Mouse (Mus musculus): ENCODE data around the gene Lrrc3. TPM values are rescaled to one million over a fixed set of nuclear protein-coding genes. Genes with fewer than 3 reads are reported as not detected.
"Not testable (repeated sequence)": the region's sequence is repeated elsewhere in the genome, so short reads cannot be mapped to it uniquely, and the experiment has no call there.

The Lrrc3 gene
- polyA plus RNA-seq (2014; fragmentation: Nextera tagmentation; extraction: Ambion mirVana), result 3.5 and 3.9 TPM in 2 replicates

- DNase-seq (ENCODE audit: low spot score) (peak; percentile 91), ATAC-seq (replicated peaks; ENCODE audit: low FRiP score) (peak; percentile 81)
- Histone ChIP-seq H3K4me3 (ENCODE audit: low read depth, low read length) (peak within 1 kb of the TSS; percentile 60), H3K27ac (ENCODE audit: low read depth, low read length) (no peak within 1 kb of the TSS), H3K27me3 (ENCODE audit: control insufficient read depth, insufficient read depth, low read length) (no peaks in the 10 kb centered on the region), H3K9me3 (ENCODE audit: control insufficient read depth, low read length) (no peaks in the 10 kb centered on the region), H3K4me1 (replicated peaks; ENCODE audit: control insufficient read depth, insufficient read depth, low read length) (0 out of 2 replicates have a peak, but pooled peaks cover 2% of the 10 kb centered on the region), H3K9ac (ENCODE audit: low read length) (peak within 1 kb of the TSS; percentile 66), H3K36me3 (ENCODE audit: control insufficient read depth, insufficient read depth, low read length) (no peaks in the 10 kb centered on the region), H3K4me2 (ENCODE audit: low read depth, low read length, severe bottlenecking) (peak within 1 kb of the TSS; percentile 76)
- under 1% methylated on average over 44 of the region's 46 CpGs for WGBS
These were observed at the start of gene Lrrc3 for GRCm38 (mm10) chr10:77902211-77902893. Lrrc3 (minus strand) TSS chr10:77902536.

- H3K36me3 ChIP-seq (ENCODE audit: control insufficient read depth, insufficient read depth, low read length); H3K4me3 ChIP-seq (ENCODE audit: low read depth, low read length); H3K27me3 ChIP-seq (ENCODE audit: control insufficient read depth, insufficient read depth, low read length); ATAC-seq (replicated peaks; ENCODE audit: low FRiP score); H3K27ac ChIP-seq (ENCODE audit: low read depth, low read length); H3K9ac ChIP-seq (ENCODE audit: low read length); H3K4me2 ChIP-seq (ENCODE audit: low read depth, low read length, severe bottlenecking); DNase-seq (ENCODE audit: low spot score); H3K9me3 ChIP-seq (ENCODE audit: control insufficient read depth, low read length); H3K4me1 ChIP-seq (replicated peaks; ENCODE audit: control insufficient read depth, insufficient read depth, low read length): not testable (repeated sequence)
- WGBS, result 93% methylated on average over 8 of the region's 12 CpGs
These were observed 48.1 kb upstream of the Lrrc3 start for GRCm38 (mm10) chr10:77950468-77950867.

GRCm38 (mm10) chr10:77939685-77940084 lies 37.3 kb upstream of the Lrrc3 start:
- Histone ChIP-seq H3K36me3 (ENCODE audit: control insufficient read depth, insufficient read depth, low read length) (no peaks in the 10 kb centered on the region), H3K27ac (ENCODE audit: low read depth, low read length) (no peak overlapping the region), H3K4me3 (ENCODE audit: low read depth, low read length) (no peak overlapping the region), H3K9ac (ENCODE audit: low read length) (no peak overlapping the region), H3K4me2 (ENCODE audit: low read depth, low read length, severe bottlenecking) (no peak overlapping the region), H3K9me3 (ENCODE audit: control insufficient read depth, low read length) (no peaks in the 10 kb centered on the region), H3K27me3 (ENCODE audit: control insufficient read depth, insufficient read depth, low read length) (no peaks in the 10 kb centered on the region), H3K4me1 (replicated peaks; ENCODE audit: control insufficient read depth, insufficient read depth, low read length) (no peaks in the 10 kb centered on the region)
- DNase-seq (ENCODE audit: low spot score) (no peak), ATAC-seq (replicated peaks; ENCODE audit: low FRiP score) (no peak)
- WGBS, result 80% methylated on average over 2 of the region's 2 CpGs

GRCm38 (mm10) chr10:77927375-77927774 lies 25.0 kb upstream of the Lrrc3 start:
- Histone ChIP-seq H3K27me3 (ENCODE audit: control insufficient read depth, insufficient read depth, low read length) (no peaks in the 10 kb centered on the region), H3K4me1 (replicated peaks; ENCODE audit: control insufficient read depth, insufficient read depth, low read length) (no peaks in the 10 kb centered on the region), H3K9me3 (ENCODE audit: control insufficient read depth, low read length) (no peaks in the 10 kb centered on the region), H3K36me3 (ENCODE audit: control insufficient read depth, insufficient read depth, low read length) (no peaks in the 10 kb centered on the region), H3K4me2 (ENCODE audit: low read depth, low read length, severe bottlenecking) (no peak overlapping the region), H3K27ac (ENCODE audit: low read depth, low read length) (no peak overlapping the region), H3K4me3 (ENCODE audit: low read depth, low read length) (no peak overlapping the region), H3K9ac (ENCODE audit: low read length) (no peak overlapping the region)
- no peak for DNase-seq (ENCODE audit: low spot score)
- WGBS, result 91% methylated on average over 10 of the region's 10 CpGs
- no peak for ATAC-seq (replicated peaks; ENCODE audit: low FRiP score)

DNA sequence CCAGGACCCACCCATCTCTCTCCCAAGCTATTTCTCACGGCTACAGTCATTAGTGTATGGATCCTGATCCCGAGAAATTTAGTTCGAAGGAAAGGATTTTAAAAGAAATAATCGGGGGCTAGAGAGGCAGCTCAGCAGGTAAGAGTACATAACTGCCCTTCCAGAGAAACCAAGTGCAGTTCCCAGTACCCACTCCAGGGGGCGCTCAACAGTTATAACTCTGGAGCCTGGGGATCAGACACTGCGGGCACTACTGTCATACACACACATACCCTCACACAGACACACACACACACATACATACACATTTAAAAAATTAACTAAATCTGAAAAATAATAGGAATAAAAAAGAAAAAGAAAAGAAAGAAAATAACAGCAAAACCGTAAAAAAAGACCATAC lies 23.8 kb upstream of the Lrrc3 start:
- Histone ChIP-seq H3K4me3 (ENCODE audit: low read depth, low read length) (no peak overlapping the region), H3K4me1 (replicated peaks; ENCODE audit: control insufficient read depth, insufficient read depth, low read length) (no peaks in the 10 kb centered on the region), H3K27ac (ENCODE audit: low read depth, low read length) (no peak overlapping the region), H3K36me3 (ENCODE audit: control insufficient read depth, insufficient read depth, low read length) (no peaks in the 10 kb centered on the region), H3K27me3 (ENCODE audit: control insufficient read depth, insufficient read depth, low read length) (no peaks in the 10 kb centered on the region), H3K9ac (ENCODE audit: low read length) (no peak overlapping the region), H3K9me3 (ENCODE audit: control insufficient read depth, low read length) (no peaks in the 10 kb centered on the region), H3K4me2 (ENCODE audit: low read depth, low read length, severe bottlenecking) (no peak overlapping the region)
- no peak for ATAC-seq (replicated peaks; ENCODE audit: low FRiP score)
- DNase-seq (ENCODE audit: low spot score), result peak; percentile 75
- 46% methylated on average over 7 of the region's 7 CpGs for WGBS

GRCm38 (mm10) chr10:77922681-77923080 lies 20.3 kb upstream of the Lrrc3 start:
- ATAC-seq (replicated peaks; ENCODE audit: low FRiP score) (no peak), DNase-seq (ENCODE audit: low spot score) (no peak)
- 87% methylated on average over 4 of the region's 4 CpGs for WGBS
- Histone ChIP-seq H3K36me3 (ENCODE audit: control insufficient read depth, insufficient read depth, low read length) (no peaks in the 10 kb centered on the region), H3K27me3 (ENCODE audit: control insufficient read depth, insufficient read depth, low read length) (no peaks in the 10 kb centered on the region), H3K27ac (ENCODE audit: low read depth, low read length) (no peak overlapping the region), H3K4me2 (ENCODE audit: low read depth, low read length, severe bottlenecking) (no peak overlapping the region), H3K4me1 (replicated peaks; ENCODE audit: control insufficient read depth, insufficient read depth, low read length) (no peaks in the 10 kb centered on the region), H3K9ac (ENCODE audit: low read length) (no peak overlapping the region), H3K9me3 (ENCODE audit: control insufficient read depth, low read length) (no peaks in the 10 kb centered on the region), H3K4me3 (ENCODE audit: low read depth, low read length) (no peak overlapping the region)

DNA sequence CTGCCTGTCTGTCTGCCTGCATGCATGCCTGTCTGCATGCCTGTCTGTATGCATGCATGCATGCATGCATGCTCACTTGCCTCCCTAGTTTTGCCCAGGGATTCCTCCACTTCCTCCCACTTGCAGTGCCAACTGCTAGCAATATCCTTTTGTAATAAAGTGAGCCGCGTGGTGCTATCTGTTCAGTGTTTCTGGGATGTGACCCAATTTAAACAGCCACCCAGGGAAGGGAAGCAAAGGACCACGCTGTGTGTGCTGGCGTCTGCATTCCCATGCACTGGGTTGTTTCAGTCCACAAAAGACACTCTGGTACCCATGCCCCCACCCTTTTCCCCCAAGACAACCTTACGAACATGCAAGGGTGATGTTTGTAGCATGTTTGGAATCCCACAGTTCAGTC lies 18.7 kb upstream of the Lrrc3 start:
- no peaks in the 10 kb centered on the region for H3K9me3 ChIP-seq (ENCODE audit: control insufficient read depth, low read length)
- no peak overlapping the region for H3K4me2 ChIP-seq (ENCODE audit: low read depth, low read length, severe bottlenecking)
- no peak overlapping the region for H3K9ac ChIP-seq (ENCODE audit: low read length)
- 82% methylated on average over 5 of the region's 5 CpGs for WGBS
- H3K36me3 ChIP-seq (ENCODE audit: control insufficient read depth, insufficient read depth, low read length), result no peaks in the 10 kb centered on the region
- no peak overlapping the region for H3K27ac ChIP-seq (ENCODE audit: low read depth, low read length)
- no peaks in the 10 kb centered on the region for H3K4me1 ChIP-seq (replicated peaks; ENCODE audit: control insufficient read depth, insufficient read depth, low read length)
- no peak overlapping the region for H3K4me3 ChIP-seq (ENCODE audit: low read depth, low read length)
- no peak for DNase-seq (ENCODE audit: low spot score)
- no peaks in the 10 kb centered on the region for H3K27me3 ChIP-seq (ENCODE audit: control insufficient read depth, insufficient read depth, low read length)
- ATAC-seq (replicated peaks; ENCODE audit: low FRiP score), result no peak

GRCm38 (mm10) chr10:77916636-77917335 lies 14.4 kb upstream of the Lrrc3 start:
- H3K9me3 ChIP-seq (ENCODE audit: control insufficient read depth, low read length), result no peaks in the 10 kb centered on the region
- ATAC-seq (replicated peaks; ENCODE audit: low FRiP score) (no peak), DNase-seq (ENCODE audit: low spot score) (peak; percentile 67)
- H3K27ac ChIP-seq (ENCODE audit: low read depth, low read length), result no peak overlapping the region
- no peaks in the 10 kb centered on the region for H3K36me3 ChIP-seq (ENCODE audit: control insufficient read depth, insufficient read depth, low read length)
- no peak overlapping the region for H3K9ac ChIP-seq (ENCODE audit: low read length)
- no peaks in the 10 kb centered on the region for H3K27me3 ChIP-seq (ENCODE audit: control insufficient read depth, insufficient read depth, low read length)
- H3K4me2 ChIP-seq (ENCODE audit: low read depth, low read length, severe bottlenecking), result no peak overlapping the region
- 63% methylated on average over 8 of the region's 8 CpGs for WGBS
- H3K4me3 ChIP-seq (ENCODE audit: low read depth, low read length), result no peak overlapping the region
- no peaks in the 10 kb centered on the region for H3K4me1 ChIP-seq (replicated peaks; ENCODE audit: control insufficient read depth, insufficient read depth, low read length)

DNA sequence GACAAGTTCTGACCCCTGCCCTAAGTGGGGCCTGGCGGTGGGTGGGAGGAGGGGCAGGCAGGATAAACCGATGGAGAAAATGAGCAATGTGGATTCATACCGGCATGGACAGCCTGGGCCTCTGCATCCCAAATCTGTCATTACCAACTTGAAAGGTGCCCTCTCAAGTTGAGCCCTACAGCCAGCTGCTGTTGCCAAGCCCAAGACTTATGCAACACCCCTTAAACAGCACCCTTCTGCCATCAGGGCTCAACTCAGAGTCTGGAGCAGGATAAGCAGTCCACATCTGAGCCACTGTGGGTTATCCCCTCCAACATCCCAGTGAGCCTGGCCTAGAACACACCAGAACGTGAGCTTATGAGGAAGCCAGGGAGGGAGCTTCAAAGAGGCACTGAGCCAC lies 11.0 kb upstream of the Lrrc3 start:
- H3K4me2 ChIP-seq (ENCODE audit: low read depth, low read length, severe bottlenecking), result no peak overlapping the region
- 70% methylated on average over 4 of the region's 4 CpGs for WGBS
- no peak for ATAC-seq (replicated peaks; ENCODE audit: low FRiP score)
- no peak for DNase-seq (ENCODE audit: low spot score)
- no peak overlapping the region for H3K27ac ChIP-seq (ENCODE audit: low read depth, low read length)
- no peaks in the 10 kb centered on the region for H3K9me3 ChIP-seq (ENCODE audit: control insufficient read depth, low read length)
- no peak overlapping the region for H3K9ac ChIP-seq (ENCODE audit: low read length)
- H3K27me3 ChIP-seq (ENCODE audit: control insufficient read depth, insufficient read depth, low read length), result no peaks in the 10 kb centered on the region
- H3K36me3 ChIP-seq (ENCODE audit: control insufficient read depth, insufficient read depth, low read length), result no peaks in the 10 kb centered on the region
- no peaks in the 10 kb centered on the region for H3K4me1 ChIP-seq (replicated peaks; ENCODE audit: control insufficient read depth, insufficient read depth, low read length)
- H3K4me3 ChIP-seq (ENCODE audit: low read depth, low read length), result no peak overlapping the region

All from forebrain, embryonic 11.5 days (tissue).